Mouse (Mus musculus) heart, adult 2 months (tissue): ENCODE results near the gene Neurog1.

Experiments used
- CTCF ChIP-seq: fragments of 200-600 bp; IDR thresholded peaks from 2 replicates; pipeline ENCODE4 v1.8.1; 2022; ENCODE audit warnings: antibody characterized with exemption, mild to moderate bottlenecking, moderate library complexity
- POLR2A ChIP-seq: fragments of 200-500 bp; IDR thresholded peaks from 2 replicates; pipeline ENCODE4 v1.6.1; 2011; ENCODE audit warnings: mild to moderate bottlenecking, low read depth, low read length, control low read depth; ENCODE audit not compliant: insufficient read depth

- no peak for TF ChIP-seq CTCF
- TF ChIP-seq POLR2A: no peak
Measured at GRCm38 (mm10) chr13:56251924-56252619, at the start of gene Neurog1.
